Mouse (Mus musculus) lung, postnatal 4 days (tissue): ENCODE data around the gene Usp13.

Experiments used
- DNase-seq, 2 experiments: peaks; one replicate each; pipeline ENCODE4 v3.0.0; 2021

The Usp13 gene

GRCm38 (mm10) chr3:32817357-32818326 lies at the start of gene Usp13:
Gene Usp13, plus strand, starts transcription at chr3:32817546.
- peak; percentile 77 to 87 for DNase-seq

DNA sequence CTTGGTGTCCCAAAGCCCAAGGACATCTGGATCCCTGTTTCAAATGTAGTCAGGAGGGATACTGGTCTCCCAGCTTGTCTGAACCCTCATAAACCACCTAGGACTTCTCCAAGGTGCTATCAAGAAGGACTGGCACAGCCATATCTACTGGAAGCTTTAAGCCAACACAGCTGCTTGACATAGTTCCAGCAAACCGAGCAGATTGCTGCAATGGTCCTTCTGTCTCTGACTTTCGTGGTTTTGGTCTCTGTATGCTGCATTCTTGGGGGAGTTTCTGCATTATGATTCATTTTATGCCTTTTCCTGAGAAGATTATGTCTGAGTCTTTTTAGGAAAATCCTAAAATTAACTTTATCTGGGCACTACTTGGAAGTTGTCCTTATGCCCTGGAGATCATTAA lies 46.6 kb upstream of the Usp13 start:
- no peak for DNase-seq

DNA sequence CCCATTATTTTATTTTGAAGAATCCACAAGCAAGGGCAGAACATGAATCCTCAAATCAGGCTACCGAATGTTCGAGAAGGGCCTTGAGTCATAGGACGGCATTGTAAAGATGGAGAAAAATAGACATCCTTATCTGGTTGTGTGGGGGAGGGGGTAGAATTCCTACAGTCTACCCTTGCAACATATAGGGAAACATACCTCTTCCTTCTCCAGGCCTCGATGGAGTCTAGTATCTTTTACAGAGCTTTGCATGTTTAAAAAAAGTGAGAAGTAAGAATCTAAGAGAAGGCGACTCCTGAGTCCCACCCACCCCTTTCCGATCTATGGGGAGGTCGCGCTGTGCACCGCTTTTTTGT lies 367 bp upstream of the Usp13 start:
- no peak for DNase-seq

- DNase-seq = no peak
These were observed 1.1 kb downstream of the Usp13 start for GRCm38 (mm10) chr3:32818327-32818900.

DNA sequence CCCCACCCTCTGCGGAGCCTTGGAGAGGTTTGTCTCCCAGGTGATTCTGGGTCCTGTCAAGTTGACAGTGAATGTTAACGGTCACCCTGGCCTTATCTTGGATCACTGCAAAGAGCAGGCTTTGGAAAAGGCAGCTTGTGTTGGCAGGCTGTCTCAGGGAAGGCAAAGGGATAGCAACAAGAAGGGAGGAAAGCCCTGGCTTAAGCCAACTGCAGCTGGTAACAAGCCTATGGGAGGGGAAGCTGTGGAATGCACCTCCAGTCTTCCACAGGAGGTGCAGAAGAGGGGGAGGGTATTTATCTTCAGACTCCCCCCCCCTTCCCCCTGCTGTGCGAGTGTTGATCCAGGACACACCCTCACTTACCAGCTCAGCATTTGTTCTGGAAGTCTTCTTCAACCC lies 5.3 kb downstream of the Usp13 start:
- peak in 1 of 2 experiments; percentile 28 for DNase-seq

DNA sequence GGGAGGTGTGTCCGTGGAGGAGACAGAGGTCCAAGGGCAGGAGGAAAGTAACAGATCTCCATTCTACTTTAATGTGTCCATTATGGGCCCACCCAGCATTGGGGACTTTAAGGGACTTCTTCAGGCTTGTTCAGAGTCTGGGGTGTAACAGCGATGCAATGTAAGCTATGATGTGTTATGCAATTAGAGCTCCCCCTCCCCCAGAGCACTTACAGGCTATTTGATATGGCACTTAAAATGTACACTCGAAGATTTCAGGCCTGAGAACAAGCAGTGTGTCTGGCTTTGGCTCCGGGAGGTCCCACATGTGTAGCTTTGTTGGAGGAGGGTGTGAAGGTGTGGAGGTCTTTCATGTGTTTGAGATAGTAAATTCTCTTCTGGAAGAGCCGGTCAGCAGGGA lies 7.6 kb downstream of the Usp13 start:
- no peak for DNase-seq

GRCm38 (mm10) chr3:32825964-32826479 lies 8.7 kb downstream of the Usp13 start:
- no peak for DNase-seq

DNA sequence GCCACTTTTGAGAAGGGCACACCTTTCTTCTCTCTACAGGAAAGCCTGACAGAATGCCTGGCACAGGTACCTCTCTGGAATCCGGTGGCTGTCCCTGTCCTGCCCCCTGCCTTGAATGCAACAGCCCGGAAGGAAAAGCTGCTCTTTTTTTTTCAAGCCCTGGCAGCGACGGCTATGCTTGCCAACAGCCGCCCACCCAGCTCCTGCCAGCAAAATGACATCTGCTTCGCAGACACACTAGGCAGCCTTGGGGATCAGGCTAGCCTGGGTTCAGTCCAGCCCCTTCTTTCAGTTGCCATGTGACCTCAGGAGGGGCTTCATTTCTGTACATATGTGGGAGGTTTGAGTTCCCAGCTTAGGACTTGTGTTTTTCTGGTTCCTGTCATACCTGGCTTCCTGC lies 9.4 kb downstream of the Usp13 start:
- DNase-seq = peak in 1 of 2 experiments; percentile 31

- DNase-seq = no peak
These were observed 16.5 kb downstream of the Usp13 start for GRCm38 (mm10) chr3:32833871-32834270.

GRCm38 (mm10) chr3:32837847-32838246 lies 20.5 kb downstream of the Usp13 start:
- no peak for DNase-seq

DNA sequence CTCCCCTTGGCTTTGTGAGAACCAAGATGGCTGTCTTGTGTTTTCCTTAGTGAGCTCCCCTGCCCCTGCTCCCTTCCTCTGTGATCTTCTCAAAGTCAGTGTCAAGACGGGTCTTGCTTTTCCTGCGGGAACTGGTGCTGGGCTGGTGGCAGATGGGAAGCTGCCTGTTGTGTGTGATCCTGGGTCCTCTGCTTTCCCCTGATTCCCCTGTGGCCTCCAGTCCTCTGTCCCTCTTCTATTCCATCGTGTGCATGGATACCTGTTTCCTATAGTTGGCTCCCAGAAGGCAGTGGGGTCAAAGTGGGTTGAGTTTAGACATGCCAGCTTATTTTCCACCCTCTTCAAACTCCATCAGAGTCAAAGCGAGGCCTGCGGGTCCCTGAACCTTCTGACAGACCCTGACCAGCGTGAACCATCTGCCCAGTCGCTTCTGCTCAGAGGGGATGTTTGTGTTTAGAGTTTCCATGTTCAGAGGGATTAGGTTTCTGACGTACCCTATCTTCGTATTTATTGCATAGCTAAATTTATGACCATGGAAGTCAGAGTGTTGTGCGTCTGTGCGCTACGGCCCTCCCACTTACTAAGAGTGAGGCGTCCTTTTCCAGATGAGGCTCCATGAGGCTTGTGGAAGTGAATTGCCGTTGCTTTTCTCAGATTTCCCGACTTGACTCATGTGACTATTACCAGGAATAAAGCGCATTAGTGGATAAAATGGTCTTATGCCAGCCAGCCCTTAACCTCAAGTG lies 39.2 kb downstream of the Usp13 start:
- no peak for DNase-seq

GRCm38 (mm10) chr3:32871081-32871480 lies 53.7 kb downstream of the Usp13 start:
- no peak for DNase-seq

DNA sequence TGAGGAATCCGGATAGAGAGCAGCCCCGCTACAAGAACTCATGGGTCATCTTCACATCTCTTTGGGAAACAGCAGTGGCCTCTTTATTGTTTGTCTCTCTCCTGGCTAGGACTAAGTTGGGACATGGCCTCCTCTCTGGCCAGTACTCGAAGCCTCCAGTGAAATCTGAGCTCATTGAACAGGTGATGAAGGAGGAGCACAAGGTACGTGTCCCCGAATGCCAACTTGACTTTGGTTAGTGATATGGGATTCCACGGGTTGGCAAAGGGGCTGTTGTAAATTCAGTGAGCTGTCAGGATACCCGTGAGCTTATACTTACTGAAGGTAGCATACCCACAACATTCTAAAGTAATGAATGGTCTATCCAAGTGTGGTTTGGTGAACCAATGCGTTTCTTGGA lies 69.0 kb downstream of the Usp13 start:
- no peak for DNase-seq

- DNase-seq = no peak
These were observed 71.5 kb downstream of the Usp13 start for GRCm38 (mm10) chr3:32888886-32889285.

DNA sequence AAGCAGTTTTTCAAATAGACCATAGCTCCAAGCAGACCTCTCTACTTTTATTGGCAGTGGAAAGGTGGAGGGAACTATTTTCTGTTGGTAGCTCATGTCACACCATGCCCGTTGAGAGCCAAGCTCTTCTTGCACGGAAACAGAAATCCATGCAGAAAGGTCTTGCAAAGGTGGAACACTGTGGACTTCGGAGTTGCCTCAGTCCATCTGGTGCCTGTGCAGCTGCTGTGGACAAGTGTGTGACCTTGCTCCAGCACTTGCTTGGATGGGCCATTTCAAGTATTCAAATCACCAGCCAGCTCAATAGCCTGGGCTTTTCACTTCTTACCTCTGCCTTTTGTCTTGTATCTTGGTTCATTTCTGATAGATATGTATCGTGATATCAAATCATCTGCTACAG lies 72.8 kb downstream of the Usp13 start:
- no peak for DNase-seq

DNA sequence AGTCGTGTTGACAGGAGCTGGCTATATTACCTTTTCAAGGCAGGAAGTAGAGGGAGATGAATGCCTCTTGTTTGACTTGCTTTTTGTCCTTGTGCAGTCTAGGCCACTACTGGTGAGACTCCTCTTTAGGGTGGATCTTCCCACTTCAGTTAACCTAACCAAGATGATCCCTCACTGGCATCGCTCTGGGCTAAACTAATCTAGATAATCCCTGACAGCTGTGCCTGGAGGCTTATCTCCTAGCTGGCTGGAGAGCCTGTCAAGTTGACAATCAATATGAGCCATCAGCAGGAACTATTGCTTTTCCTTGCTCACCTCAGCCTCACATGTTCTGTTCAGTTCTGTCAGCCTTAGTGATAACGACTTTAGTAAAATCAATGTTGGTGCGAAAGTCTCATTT lies 86.1 kb downstream of the Usp13 start:
- DNase-seq = no peak

DNA sequence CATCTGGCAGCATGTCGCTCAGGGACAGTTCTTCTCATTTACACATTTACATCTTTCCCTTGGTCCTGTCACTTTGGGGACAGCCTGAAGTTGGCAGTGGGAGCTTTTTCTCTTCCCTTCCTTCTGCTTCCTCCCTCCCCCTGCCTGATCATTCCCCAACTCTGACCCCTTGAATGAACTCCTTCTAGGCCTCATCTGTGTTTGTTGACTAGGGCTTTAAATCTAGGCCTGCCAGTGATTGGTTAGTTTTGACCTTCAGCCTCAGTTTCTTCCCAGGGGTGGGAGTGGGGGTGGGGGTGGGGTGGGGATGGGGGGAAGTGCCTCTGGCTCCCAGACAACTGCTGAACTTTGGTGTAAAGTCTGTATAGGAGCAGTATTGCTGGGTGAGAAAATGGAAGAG lies 87.3 kb downstream of the Usp13 start:
- no peak for DNase-seq

DNA sequence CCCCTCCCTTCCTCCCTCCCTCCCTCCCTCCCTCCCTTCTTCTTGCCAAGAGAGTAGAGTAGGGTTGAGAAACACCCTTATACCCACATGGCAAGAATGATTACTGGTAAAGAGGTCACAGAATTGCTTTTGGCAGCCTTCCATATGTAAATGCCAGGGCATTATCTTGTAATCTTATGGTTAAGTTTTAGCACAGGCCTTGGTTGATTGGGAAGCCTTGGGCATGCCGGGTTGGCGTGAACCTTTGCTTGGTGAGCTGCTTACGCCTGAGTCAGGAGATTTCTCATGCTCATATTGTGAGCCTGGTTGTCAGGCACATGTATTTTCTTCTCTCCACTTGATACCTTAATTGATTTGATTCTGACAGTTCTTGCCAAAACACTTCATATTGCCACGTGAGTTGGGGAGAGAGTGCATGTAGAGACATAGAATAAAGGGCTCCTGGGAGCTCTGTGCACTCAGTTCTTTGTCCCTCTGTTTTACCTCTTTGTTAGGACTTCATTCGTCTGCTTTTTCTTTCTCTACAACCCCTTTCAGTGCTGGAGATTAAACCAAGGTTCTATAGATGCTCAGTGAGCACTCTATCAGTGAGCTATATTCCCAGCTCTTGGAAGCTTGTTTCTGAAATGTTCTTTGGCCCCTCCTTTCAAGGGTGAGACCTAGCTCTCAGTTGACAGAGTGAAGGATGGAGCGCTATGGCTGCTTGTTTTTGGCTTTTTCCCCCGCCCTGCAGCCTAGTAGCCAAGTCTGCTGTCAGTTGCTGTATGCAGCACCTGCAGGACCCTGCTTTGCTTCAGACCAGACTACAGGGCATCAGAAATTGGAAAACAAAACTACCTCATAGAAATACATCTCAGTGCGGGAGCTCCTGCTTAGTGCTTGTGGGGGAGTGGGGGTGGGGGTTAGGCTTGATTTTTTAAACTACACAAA lies 88.8 kb downstream of the Usp13 start:
- DNase-seq = no peak

DNA sequence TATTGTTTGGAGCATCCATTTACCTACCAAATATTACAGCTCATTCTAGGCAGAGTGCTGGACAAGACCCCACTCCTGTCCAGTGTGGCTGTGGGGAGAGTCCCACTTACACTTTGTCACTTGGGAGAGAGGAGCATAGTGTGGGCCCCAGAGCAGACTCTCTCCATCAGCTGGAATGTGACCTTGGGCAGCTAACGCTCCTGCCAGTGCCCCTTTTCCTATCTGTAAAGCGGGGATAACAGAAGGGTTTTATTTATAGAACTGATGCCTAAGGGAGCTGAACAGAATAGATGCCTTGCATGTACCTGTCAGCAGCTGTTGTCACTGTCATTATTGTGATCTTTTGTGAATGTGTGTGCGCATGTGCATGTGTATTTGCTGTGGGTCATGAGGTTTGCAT lies 91.1 kb downstream of the Usp13 start:
- DNase-seq = no peak

DNA sequence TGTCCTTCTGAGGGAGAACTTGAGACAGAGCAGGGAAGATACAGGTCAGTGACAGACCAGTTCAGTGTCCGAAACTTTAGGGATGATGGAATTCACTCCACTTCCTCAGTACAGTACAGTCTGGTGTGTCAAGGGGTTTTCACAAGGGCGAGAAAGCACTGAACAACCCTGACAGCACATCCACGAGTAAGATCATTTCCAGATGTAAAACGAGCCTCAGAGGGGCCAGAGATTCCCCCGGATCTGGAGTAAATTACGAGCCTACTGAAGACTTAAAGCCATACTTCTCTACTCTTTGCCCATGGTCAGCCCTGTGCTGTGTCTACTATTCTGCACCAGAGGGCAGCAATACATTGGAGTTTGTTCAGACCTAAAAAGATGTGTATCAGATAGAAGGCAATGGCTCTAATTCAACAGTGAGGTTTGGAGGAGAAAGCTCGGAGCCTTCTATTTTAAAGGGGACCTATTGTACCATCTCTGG lies 92.8 kb downstream of the Usp13 start:
- DNase-seq = no peak

DNA sequence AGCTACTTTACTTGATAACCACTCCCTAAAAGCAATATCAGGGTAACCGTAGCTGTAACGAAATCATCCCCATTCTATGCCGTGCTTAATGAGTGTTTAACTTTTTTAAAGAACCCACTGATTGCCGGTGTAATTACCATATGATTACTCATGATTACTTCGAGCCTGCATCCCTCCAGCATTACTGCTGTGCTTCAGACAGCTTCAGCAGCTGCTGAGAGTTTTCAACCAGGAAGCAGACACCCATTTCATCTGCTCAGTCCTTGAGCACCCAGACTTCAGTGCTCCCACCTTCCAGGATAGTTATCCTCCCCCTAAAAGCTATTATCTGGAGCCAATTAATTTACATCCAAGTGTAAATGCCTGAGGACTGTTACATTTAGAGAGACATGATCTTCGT lies 106.8 kb downstream of the Usp13 start:
- no peak for DNase-seq

DNA sequence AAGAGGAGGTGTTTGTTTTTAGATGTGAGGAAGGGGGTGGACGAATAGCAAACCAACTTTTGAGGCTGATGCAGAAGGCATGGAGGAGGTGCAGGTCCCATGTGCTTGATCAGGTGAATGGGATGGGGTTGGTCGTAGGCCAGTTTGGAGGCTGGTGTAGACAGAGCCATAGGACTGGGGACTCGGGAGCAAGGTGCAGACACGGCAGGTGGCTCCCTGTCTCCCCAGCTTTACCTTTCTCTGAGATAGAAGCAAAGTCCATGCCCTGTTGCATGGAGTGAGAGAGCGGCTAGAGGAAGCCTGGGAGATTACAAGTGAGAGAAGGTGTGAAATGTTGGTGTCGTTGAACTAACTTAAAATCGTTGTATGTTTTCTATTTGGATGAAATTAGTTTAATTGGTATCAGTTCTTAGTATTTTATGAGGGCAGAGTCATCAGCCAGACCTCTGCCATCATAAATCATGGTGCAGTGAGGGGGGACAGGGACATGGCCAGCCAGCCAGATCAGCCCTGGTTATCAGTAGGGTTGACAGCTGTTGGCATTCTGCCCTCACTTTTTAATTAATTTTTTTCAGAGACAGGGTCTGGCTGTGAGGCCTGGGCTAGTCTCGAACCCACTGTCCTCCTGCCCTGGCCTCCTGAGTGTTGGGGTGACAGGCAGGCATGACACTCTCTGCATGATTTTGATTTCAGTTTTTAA lies 122.6 kb downstream of the Usp13 start:
- no peak for DNase-seq
